Mouse (Mus musculus): ENCODE results near the gene Syde2. TPM values are rescaled to one million over a fixed set of nuclear protein-coding genes. Genes with fewer than 3 reads are reported as not detected.
"Not testable (repeated sequence)": the region's sequence is repeated elsewhere in the genome, so short reads cannot be mapped to it uniquely, and the experiment has no call there.

Syde2 gene
- total RNA-seq, 2 experiments from 2014 or later, result not detected

DNA sequence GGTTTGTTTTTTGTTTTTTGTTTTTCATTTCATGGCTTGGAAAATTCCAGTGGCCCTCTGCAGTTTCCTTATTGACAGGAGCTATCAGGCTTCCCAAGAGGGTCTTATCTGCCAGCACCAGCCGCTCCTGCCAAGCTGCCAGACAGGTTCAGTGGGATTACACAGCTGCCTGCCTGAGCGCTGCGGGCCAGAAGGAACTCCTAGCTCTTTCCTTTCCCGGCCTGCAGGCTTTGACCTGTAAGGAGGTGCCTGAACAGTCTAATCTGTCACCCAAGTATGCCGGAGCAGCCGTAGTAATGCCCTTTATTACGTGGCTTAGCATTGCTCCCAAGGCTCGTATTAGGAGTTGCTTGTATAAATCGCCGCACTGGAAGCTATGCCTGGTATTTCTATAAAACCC is 23.2 kb upstream of the Syde2 start:
- ATAC-seq (replicated peaks; ENCODE audit: low FRiP score, poor library complexity, severe bottlenecking), result no peak

DNA sequence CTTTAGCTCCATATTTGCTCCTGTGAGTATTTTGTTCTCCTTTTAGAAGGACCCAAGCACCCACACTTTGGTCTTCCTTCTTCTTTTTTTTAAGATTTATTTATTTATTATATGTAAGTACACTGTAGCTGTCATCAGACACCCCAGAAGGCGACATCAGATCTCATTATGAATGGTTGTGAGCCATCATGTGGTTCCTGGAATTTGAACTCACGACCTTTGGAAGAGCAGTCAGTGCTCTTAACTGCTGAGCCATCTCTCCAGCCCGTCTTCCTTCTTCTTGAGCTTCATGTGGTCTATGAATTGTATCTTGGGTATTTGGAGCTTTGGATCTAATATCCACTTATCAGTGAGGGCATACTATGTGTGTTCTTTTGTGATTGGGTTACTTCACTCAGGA is 22.1 kb upstream of the Syde2 start:
- ATAC-seq (replicated peaks; ENCODE audit: low FRiP score, poor library complexity, severe bottlenecking), result not testable (repeated sequence)

DNA sequence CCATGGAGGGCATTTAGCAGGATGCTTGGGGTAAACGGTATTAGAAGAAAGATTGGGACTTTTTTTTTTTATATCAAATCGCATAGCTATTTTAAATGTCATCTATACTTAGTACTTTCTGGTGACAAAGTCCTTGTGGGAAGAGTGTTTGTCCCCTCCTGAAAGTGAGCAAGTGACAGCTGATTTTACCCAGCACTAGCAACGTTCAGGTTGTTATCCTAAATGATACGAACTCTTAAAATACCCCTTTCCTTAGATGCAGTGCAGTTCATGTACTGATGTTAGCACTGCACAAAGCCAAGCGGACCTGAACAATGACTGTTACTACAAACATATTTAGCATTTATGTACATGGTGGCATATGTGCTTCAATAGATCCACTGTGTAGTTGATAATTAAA is 20.9 kb upstream of the Syde2 start:
- no peak for ATAC-seq (replicated peaks; ENCODE audit: low FRiP score, poor library complexity, severe bottlenecking)

DNA sequence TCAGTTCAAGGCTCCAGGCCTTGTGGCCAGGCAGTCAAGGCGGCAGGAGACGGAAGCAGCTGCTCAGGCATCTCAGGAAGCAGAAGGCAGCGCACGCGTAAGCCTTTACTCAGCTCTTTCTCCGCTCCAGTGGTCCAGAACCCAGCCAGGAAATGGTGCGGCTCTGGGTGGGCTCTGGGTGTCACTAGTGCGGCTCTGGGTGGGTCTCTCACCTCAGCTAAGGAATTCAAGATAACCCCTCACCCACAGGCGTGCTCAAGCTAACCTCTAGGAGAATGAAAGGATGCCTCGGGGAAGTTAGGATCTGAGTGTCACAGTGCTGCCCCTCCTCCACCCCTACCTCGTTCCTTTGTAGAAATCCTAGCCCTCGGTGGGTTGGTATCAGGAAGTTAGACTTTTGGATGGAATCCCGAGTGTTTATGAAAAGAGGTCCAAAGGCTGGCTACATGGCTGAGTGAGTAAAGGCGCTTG is 18.6 kb upstream of the Syde2 start:
- ATAC-seq (replicated peaks; ENCODE audit: low FRiP score, poor library complexity, severe bottlenecking), result no peak

DNA sequence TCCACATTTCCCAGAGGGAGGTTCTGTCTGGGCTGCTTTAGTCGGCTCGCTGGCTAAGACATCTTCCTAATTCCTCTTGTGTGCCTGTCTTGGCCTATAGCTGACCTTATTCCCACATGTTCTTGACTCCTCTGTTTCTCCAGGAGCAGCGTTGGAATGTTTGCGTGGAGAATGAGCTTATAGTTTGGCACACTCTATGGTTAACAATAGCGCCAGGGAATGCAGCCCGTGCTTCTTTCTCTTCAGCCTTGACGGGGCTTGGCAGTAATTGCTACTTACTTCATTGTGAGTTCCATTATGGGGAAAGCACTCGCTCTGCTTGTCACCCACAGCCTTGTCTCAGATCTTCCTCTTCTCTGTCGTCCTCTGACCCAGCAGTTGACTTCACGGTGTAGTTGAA is 16.2 kb upstream of the Syde2 start:
- ATAC-seq (replicated peaks; ENCODE audit: low FRiP score, poor library complexity, severe bottlenecking), result no peak

DNA sequence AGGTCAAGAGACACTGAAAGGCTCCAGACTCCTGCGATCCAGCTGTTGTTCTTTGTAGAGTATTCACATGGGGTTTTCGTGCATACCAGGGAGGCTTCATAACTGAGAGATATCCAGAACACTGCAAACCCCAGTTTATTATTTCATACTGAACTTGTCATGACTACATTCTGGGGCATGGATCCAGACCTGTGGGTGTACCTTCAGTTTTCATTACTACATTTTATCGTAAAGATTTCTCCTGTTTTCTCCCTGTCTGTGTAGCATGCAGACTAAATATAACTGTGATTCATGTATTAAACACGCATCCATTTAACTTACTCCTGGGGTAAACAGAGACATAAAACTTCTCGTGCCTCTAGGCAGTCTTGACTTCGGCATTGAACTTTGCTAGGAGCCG is 12.7 kb upstream of the Syde2 start:
- ATAC-seq (replicated peaks; ENCODE audit: low FRiP score, poor library complexity, severe bottlenecking), result no peak

DNA sequence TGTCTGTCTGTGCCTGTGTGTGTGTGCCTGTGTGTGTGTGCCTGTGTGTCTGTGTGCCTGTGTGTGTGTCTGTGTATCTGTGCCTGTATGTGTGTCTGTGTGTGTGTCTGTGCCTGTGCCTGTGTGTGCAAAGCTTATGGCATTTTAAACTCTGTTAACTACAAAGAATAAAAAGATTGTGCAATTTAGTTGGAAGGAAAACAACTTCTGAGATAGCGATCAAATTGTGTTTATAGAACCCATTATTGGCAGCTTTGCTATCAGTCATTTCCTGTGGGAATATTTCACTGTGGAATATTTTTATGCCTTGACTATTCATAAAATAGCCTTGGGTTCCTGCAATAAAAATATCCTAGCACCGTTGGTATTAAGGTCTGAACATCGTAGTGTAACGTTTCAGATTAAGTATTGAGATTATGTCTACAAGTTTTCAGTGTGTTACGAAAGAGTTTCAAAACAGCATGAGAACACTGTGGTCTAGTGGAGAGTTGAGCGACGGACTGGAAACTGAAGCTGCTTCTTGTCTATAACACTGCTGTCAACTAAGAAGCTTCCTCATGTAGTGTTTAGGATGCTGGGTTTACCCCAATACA is 2.2 kb upstream of the Syde2 start:
- ATAC-seq (replicated peaks; ENCODE audit: low FRiP score, poor library complexity, severe bottlenecking), result no peak

DNA sequence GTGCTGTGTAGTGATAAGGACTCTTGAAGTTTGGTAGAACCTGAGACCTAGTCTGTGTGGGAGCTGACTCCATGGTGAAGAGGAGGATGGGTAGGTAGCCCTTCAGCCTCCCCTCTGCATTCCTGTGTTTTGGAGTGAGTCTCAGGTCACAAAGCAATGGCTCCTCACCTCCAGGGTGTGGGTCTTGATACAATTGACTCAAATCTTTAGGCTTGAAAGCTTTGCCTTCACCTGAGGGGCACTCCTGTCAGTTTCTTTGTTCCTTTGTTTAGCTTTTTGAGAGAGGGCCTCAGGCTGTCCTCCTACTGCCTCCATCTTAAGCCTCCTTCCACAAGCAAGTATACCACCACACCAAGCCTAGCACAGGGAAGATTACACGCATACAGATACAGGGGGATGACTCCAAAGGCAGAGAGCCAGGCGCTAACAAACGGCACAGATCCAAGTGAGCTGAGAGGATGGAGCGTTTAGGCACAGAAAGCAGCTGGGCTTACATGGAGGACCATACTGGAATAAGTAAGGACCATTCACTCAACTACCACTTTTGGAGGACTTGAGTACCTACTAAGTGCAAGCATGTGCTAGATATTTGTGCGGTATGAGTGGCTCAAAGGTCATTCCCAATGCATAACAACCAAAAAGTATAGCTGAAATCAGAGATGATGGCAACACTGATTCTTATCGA is 1.2 kb upstream of the Syde2 start:
- no peak for ATAC-seq (replicated peaks; ENCODE audit: low FRiP score, poor library complexity, severe bottlenecking)

DNA sequence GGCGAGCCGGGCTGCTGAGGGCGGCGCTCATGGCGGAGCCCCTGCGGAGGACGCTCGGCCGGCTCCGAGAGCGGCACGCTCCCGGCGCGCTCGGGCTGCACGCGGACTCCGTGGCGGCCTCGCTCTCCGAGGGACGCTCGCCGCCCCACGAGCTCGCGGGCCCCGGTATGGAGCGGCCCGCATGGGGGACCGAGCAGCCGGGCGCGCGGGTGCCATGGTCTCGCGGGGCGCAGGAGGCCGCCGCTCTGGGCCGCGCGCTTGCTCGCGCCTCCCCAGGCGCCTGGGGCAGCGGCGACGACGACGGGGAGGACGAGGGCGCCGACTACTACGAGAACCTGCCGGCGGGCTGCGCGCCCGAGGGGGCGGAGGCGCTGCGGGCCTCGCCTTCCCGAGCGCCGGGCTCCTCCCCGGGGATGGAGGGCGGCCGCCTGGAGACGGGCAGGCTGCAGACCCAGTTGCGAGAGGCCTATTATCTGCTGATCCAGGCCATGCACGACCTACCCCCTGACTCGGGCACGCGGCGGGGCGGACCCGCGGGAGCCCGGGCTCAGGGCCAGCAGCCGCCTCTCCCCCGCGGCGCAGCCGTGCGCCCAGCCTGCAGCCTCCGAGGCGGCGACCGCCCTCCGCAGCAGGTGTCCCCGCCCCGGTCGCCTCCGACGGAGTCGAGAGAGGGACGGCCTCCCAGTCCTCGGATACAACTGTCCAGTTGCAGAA is 457 bp downstream of the Syde2 start:
- no peak for ATAC-seq (replicated peaks; ENCODE audit: low FRiP score, poor library complexity, severe bottlenecking)

DNA sequence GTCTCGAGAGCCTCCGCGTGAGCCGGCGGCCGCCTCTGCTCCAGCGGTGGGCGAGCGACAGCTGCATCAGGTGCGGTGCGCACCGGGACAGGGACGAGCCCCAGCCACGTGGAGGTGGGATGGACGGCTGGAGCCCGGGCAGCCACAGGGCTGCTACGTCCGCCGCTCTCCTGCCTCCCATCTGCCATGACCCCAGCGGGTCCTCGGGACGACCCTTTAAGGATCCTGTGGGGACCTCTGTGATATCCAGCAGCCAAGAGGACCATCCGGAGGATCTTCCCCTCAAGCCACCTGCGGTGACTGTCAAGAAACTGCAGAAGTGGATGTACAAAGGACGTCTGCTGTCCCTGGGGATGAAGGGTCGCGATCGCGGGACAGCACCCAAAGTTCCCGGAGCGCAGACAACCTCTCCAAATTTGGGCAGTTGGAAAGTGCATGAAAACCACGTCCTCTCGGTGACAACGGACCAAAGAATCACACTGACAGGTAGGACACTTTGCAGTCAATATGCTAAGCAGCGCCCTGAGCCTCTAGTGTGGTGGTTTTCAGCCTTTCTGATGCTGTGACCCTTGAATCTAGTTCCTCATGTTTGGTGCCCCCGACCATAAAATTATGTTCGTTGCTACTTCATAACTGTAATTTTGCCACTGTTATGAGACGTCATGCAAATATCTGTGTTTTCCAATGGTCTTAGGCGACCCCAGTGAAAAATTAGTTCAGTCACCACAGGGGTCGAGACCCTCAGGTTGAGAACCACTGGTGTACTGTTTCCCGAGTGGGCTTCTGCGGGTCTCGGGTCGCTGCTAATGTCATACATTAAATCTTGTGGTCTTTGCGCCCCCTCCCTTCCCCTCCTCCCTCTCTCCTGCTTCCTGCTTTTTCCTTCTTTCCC is 1.3 kb downstream of the Syde2 start:
- ATAC-seq (replicated peaks; ENCODE audit: low FRiP score, poor library complexity, severe bottlenecking), result no peak

DNA sequence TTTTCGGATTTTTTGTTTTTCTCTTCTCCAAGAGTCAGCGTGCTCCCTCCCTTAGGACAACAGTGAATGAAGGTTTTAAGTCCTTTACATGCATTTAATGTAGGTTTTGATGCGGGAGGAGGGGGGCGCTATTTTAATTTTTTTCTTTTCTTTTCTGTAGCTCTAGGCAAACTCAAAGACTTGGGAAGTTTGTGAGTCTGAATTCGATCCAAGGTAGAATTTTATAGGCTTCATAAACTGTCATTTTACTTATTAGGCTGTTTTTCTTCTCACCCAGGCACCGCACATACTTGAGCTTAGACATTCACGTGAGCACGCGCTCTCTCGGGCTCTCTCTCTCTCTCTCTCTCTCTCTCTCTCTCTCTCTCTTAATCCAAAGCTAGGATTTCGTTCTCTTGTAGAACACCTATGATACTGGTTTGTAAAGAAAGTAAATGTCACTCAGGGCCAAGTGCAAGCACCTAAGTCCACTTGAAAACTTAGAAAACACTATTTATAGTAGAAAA is 2.0 kb downstream of the Syde2 start:
- ATAC-seq (replicated peaks; ENCODE audit: low FRiP score, poor library complexity, severe bottlenecking), result no peak

DNA sequence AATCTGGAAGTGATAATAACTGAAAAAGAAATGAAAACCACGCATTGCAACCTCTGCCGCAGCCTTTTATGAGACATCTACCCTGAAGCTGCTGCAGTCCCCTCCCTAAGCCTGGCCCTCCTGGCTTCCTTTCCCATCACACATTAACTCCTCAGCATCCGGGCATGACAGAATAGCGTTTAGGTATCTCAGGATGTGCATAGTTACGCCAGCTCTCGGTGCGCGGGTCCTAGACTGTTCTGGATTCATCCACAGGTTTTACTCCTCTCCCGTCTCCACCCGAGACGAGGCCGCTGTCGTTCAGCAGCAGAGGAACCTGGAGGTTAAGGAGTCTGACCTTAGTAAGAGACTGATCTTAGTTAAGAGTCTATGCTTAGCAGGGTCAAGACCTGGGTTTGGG is 3.5 kb downstream of the Syde2 start:
- ATAC-seq (replicated peaks; ENCODE audit: low FRiP score, poor library complexity, severe bottlenecking), result no peak

DNA sequence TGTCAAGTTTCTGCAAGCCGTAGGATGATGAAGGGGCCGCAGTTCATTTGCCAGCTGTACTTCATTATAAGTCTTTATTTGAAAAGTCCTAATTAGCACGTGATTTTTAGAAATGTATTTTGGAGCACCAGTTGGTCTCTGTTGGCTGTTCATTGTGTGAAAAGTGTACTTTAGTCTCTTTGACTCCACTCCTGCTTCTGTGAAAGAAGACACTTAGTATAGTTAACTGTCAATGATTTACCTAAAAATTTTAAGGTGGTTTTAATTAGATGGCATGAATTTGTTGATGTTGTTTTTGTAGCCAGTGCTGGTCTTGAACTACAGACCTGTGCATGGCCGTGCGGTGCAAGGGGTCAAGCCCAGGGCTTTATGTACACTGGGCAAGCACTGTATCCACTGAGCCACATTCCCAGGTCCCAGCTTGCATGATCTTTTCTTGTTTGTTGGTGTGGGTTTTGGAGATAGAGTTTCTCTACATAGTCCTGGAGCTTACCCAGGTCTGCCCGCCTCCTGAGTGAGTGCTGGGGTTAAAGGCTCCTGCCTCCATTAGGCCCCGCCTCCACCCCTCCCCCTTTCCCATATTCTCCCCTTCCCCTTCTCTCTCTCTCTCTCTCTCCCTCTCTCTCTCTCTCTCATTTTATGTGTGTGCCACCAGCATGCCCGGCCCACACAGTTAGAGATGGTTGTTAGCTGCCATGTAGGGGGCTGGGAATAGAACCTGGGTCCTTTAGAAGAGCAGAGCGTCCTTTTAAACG is 4.5 kb downstream of the Syde2 start:
- ATAC-seq (replicated peaks; ENCODE audit: low FRiP score, poor library complexity, severe bottlenecking), result no peak

DNA sequence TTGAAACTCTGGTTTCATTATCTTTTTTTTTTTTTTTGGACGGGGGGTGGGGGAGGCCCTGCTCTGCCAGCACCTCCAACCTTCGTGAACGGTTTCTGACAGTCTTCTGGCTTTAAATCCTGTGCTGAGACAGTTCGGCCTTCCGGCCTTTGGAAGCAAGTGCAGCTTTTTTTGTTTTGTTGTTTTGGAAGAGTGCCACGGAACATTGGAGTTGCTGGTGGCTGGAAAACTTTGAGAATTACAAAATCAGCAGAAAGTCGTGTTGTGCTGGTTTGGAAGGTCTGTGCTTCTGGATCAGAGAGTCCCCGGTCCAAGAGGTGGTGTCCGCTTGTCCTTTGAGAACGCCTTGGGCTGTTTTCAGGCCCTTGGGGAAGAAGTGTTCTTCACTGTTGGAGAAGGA is 5.1 kb downstream of the Syde2 start:
- ATAC-seq (replicated peaks; ENCODE audit: low FRiP score, poor library complexity, severe bottlenecking), result no peak

DNA sequence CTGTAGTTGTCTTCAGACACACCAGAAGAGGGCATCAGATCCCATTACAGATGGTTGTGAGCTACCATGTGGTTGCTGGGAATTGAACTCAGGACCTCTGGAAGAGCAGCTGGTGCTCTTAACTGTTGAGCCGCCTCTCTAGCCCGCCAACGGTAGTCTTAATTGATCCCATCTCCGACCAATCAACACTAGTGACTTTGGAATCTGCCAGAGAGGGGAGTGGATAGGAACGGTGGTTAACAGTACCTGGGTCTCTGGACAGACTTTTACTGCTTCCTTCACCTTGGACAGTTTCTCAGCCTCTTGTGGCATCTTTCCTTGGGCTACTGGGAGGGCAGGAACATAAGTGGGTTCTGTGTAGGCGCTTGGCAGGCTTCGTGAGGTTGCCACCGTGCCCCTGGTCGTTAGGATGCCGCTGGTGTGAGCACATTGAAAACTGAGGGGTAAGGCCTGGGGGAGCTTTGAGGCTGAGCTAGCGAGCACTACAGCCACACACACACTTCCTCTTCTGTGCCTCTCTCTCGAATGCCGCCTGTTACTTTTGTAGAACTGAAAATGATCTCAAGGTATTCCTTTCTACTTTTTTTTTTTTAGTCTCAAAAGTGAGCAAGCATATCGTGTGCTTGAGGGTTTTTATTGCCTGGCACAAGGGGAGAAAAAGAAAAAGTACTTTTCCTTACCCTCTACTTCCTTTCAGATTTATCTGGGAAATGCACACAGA is 6.0 kb downstream of the Syde2 start:
- no peak for ATAC-seq (replicated peaks; ENCODE audit: low FRiP score, poor library complexity, severe bottlenecking)

DNA sequence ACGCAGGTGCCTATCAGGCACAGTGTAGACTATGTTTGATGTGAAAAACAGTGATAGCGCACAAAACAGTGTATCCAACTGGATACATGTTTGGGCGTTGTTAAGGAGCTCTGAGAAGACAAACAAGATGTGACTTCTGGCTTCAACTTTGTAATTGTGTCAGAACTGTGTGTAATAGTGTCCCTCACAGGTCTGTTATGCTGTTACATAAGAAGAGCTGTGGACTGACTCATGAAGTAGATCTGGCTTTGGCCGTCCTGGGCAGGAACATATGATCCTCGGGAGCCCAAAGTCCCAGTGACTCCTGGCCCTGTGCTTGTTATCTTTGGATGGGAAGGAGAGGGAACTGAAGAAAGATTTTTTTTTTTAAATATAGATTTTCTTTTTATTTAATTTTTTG is 7.8 kb downstream of the Syde2 start:
- no peak for ATAC-seq (replicated peaks; ENCODE audit: low FRiP score, poor library complexity, severe bottlenecking)

DNA sequence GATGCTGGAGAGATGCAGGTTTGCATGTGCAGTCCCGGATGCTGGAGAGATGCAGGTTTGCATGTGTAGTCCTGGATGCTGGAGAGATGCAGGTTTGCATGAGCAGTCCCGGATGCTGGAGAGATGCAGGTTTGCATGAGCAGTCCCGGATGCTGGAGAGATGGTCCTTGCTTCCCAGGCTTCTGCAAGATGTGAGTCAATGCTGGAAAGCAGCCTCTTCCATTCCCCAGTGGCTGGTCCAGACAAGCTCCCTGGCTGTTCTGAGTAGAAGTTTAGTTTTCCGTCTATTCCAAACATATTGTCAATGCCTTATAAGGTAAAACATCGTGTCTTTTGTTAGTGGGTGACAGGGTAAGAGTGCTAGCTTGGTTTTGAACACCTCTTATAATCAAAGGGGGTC is 8.9 kb downstream of the Syde2 start:
- ATAC-seq (replicated peaks; ENCODE audit: low FRiP score, poor library complexity, severe bottlenecking), result not testable (repeated sequence)

DNA sequence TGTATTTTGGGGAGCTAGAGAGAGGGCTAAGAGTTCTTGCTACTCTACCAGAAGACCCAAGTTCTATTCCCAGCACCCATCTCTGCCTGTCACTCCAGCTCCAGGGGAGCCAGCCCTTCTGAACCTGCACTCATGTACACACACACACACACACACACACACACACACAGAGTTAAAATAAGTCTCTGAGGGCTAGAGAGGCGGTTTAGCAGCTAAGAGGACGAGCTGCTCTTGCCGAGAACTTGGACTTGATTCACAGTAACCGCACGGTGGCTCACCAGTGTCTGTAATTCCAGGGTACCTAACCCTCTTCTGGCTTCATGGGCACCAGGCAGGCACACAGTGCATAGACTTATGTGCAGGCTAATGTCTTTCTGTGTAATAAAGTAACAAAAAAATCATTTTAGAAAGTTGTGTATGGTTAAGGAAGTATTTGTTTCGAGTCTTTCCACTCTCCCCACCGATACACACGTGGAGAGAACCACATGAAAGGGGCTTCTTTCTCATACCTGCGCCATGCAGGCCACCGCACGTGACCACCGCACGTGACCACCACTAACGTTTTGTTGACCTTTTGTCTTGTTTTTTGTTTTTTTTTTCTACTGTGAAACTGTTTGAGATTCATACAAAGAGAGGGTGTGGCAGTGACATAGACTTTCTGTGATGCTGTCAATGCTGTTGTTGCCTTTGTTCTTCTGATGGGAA is 16.8 kb downstream of the Syde2 start:
- ATAC-seq (replicated peaks; ENCODE audit: low FRiP score, poor library complexity, severe bottlenecking), result no peak
